Mouse (Mus musculus): Measurements from ENCODE around the gene Gm11114. TPM values are rescaled to one million over a fixed set of nuclear protein-coding genes. Genes with fewer than 3 reads are reported as not detected.

The Gm11114 gene
- polyA plus RNA-seq, 1 experiment: not detected

- H3K4me3 ChIP-seq (ENCODE audit: insufficient read depth, poor library complexity, severe bottlenecking): no peak overlapping the region
- no peak overlapping the region for H3ac ChIP-seq (ENCODE audit: control insufficient read depth, insufficient read length, low read depth)
- H3K27me3 ChIP-seq (ENCODE audit: control insufficient read depth, insufficient read depth, insufficient read length): no peaks in the 10 kb centered on the region
- no peaks in the 10 kb centered on the region for H3K79me3 ChIP-seq (ENCODE audit: low read depth)
- no peaks in the 10 kb centered on the region for H3K36me3 ChIP-seq (ENCODE audit: control insufficient read depth, insufficient read depth)
- TF ChIP-seq MYOD1 (IDR thresholded peaks at IDR 0.05; ENCODE audit: control insufficient read depth, insufficient read length, low read depth): no peak
- TF ChIP-seq CEBPB (IDR thresholded peaks at IDR 0.05; ENCODE audit: low read depth): no peak
- no peak for TF ChIP-seq MAX (IDR thresholded peaks at IDR 0.05)
- TF ChIP-seq MYOG (IDR thresholded peaks at IDR 0.05; ENCODE audit: control insufficient read depth, extremely low read depth, insufficient read length): no peak
- no peak for TF ChIP-seq USF1 (IDR thresholded peaks at IDR 0.05; ENCODE audit: low read depth)
- no peaks in the 10 kb centered on the region for H3K79me2 ChIP-seq (ENCODE audit: control insufficient read depth, insufficient read depth)
Observed at GRCm38 (mm10) chr9:85342892-85343785, 30.6 kb downstream of the Gm11114 start.

GRCm38 (mm10) chr9:85347823-85348523 is 35.4 kb downstream of the Gm11114 start:
- H3K79me2 ChIP-seq (ENCODE audit: control insufficient read depth, insufficient read depth): no peaks in the 10 kb centered on the region
- H3K4me3 ChIP-seq (ENCODE audit: insufficient read depth, poor library complexity, severe bottlenecking): no peak overlapping the region
- H3K27me3 ChIP-seq (ENCODE audit: control insufficient read depth, insufficient read depth, insufficient read length): no peaks in the 10 kb centered on the region
- H3ac ChIP-seq (ENCODE audit: control insufficient read depth, insufficient read length, low read depth): no peak overlapping the region
- H3K79me3 ChIP-seq (ENCODE audit: low read depth): no peaks in the 10 kb centered on the region
- TF ChIP-seq MYOG (IDR thresholded peaks at IDR 0.05; ENCODE audit: control insufficient read depth, extremely low read depth, insufficient read length) (no peak), MAX (IDR thresholded peaks at IDR 0.05) (no peak), CEBPB (IDR thresholded peaks at IDR 0.05; ENCODE audit: low read depth) (no peak), FOSL1 (IDR thresholded peaks at IDR 0.05; ENCODE audit: insufficient read depth, low read length, poor library complexity, severe bottlenecking) (no peak), USF1 (IDR thresholded peaks at IDR 0.05; ENCODE audit: low read depth) (no peak), MYOD1 (IDR thresholded peaks at IDR 0.05; ENCODE audit: control insufficient read depth, insufficient read length, low read depth) (no peak)
- no peaks in the 10 kb centered on the region for H3K36me3 ChIP-seq (ENCODE audit: control insufficient read depth, insufficient read depth)

DNA sequence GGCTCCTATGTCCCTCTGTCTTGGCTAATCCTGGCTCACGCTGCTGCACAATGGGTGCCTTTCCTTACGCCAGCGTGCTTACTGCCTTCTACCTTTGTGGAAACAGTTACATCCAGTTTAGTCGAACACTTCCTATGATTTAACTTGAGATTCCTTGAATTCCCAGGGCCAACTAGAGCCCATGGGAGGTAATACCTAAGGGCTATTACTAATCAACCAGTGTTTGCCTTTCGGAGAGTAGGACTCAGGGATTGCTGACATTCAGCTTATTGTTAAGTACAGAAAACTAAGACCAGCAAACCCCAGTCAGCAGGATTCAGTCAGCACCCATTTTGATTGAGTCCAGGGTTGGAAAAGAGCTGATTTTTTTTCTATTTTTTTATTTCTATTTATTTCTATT is 43.0 kb downstream of the Gm11114 start:
- Histone ChIP-seq H3K4me3 (ENCODE audit: insufficient read depth, poor library complexity, severe bottlenecking) (no peak overlapping the region), H3K27me3 (ENCODE audit: control insufficient read depth, insufficient read depth, insufficient read length) (no peaks in the 10 kb centered on the region), H3K79me3 (ENCODE audit: low read depth) (no peaks in the 10 kb centered on the region), H3K79me2 (ENCODE audit: control insufficient read depth, insufficient read depth) (no peaks in the 10 kb centered on the region), H3ac (ENCODE audit: control insufficient read depth, insufficient read length, low read depth) (no peak overlapping the region), H3K36me3 (ENCODE audit: control insufficient read depth, insufficient read depth) (no peaks in the 10 kb centered on the region)
- no peak for TF ChIP-seq MYOG (IDR thresholded peaks at IDR 0.05; ENCODE audit: control insufficient read depth, extremely low read depth, insufficient read length)
- TF ChIP-seq MAX (IDR thresholded peaks at IDR 0.05): no peak
- TF ChIP-seq CEBPB (IDR thresholded peaks at IDR 0.05; ENCODE audit: low read depth): no peak
- no peak for TF ChIP-seq CTCF (IDR thresholded peaks at IDR 0.05; ENCODE audit: control insufficient read depth, insufficient read depth, insufficient read length)
- TF ChIP-seq MYOD1 (IDR thresholded peaks at IDR 0.05; ENCODE audit: control insufficient read depth, insufficient read length, low read depth): no peak
- TF ChIP-seq USF1 (IDR thresholded peaks at IDR 0.05; ENCODE audit: low read depth): no peak
- no peak for TF ChIP-seq FOSL1 (IDR thresholded peaks at IDR 0.05; ENCODE audit: insufficient read depth, low read length, poor library complexity, severe bottlenecking)

- Histone ChIP-seq H3K36me3 (ENCODE audit: control insufficient read depth, insufficient read depth) (no peaks in the 10 kb centered on the region), H3K27me3 (ENCODE audit: control insufficient read depth, insufficient read depth, insufficient read length) (no peaks in the 10 kb centered on the region), H3K79me2 (ENCODE audit: control insufficient read depth, insufficient read depth) (no peaks in the 10 kb centered on the region), H3ac (ENCODE audit: control insufficient read depth, insufficient read length, low read depth) (no peak overlapping the region), H3K79me3 (ENCODE audit: low read depth) (no peaks in the 10 kb centered on the region), H3K4me3 (ENCODE audit: insufficient read depth, poor library complexity, severe bottlenecking) (no peak overlapping the region)
- no peak for TF ChIP-seq CTCF (IDR thresholded peaks at IDR 0.05; ENCODE audit: control insufficient read depth, insufficient read depth, insufficient read length)
- TF ChIP-seq MYOG (IDR thresholded peaks at IDR 0.05; ENCODE audit: control insufficient read depth, extremely low read depth, insufficient read length): no peak
- TF ChIP-seq FOSL1 (IDR thresholded peaks at IDR 0.05; ENCODE audit: insufficient read depth, low read length, poor library complexity, severe bottlenecking): no peak
- no peak for TF ChIP-seq MYOD1 (IDR thresholded peaks at IDR 0.05; ENCODE audit: control insufficient read depth, insufficient read length, low read depth)
- TF ChIP-seq USF1 (IDR thresholded peaks at IDR 0.05; ENCODE audit: low read depth): peak; percentile 78
Observed at GRCm38 (mm10) chr9:85357154-85357860, 44.7 kb downstream of the Gm11114 start.

Other genes starting within 250 kb of the Gm11114 start
- gene Tent5a, start 14.6 kb downstream of the Gm11114 start, polyA plus RNA-seq (2012; fragmentation: generic; extraction: Trizol): 0.32 TPM